Mouse (Mus musculus) ES-Bruce4 (cell line): Measurements from ENCODE around the gene Lamtor3.

Source experiments
- CTCF ChIP-seq: IDR thresholded peaks from one replicate; pipeline ENCODE4 v1.8.1; 2011; ENCODE audit warnings: low read depth, low read length
- POLR2A ChIP-seq: IDR thresholded peaks from one replicate; pipeline ENCODE4 v1.8.1; 2011; ENCODE audit warnings: low read length; ENCODE audit not compliant: insufficient read depth

GRCm38 (mm10) chr3:137897685-137898084 is 20.6 kb upstream of the Lamtor3 start:
- TF ChIP-seq CTCF (no peak), POLR2A (no peak)
